Mouse (Mus musculus) MEL (cell line): ENCODE measurements at regions not wholly inside any gene's neighbourhood (a gene's known extent, or its start where the extent isn't known, plus 50 kb on each side); places are given as distances from the start of the nearest gene placed in this dataset.

Source experiments
- DNase-seq: peaks from one replicate; pipeline ENCODE4 v3.0.0; 2011; ENCODE audit warnings: low read depth, low spot score
- H3K27ac ChIP-seq: 2 replicates; pipeline ENCODE4 v1.5.1; 2012; ENCODE audit warnings: low read depth, mild to moderate bottlenecking, control low read depth, low read length, moderate library complexity; ENCODE audit not compliant: control insufficient read depth
- H3K27me3 ChIP-seq, 2 experiments: fragments of 150-350 bp in 1 of 2; sonication (generic) in 1 of 2; 2 replicates each; pipeline ENCODE4 v1.6.1; 2012; ENCODE audit warnings: low read length in 2 of 2, mild to moderate bottlenecking in 2 of 2, improper control_type of control experiment in 1 of 2, moderate library complexity in 1 of 2; ENCODE audit not compliant: insufficient read depth in 2 of 2, control insufficient read depth in 1 of 2
- H3K36me3 ChIP-seq, 2 experiments: 2 replicates each; pipeline ENCODE4 v1.6.1; 2012 to 2014; ENCODE audit warnings: low read length in 2 of 2, improper control_type of control experiment in 1 of 2, inconsistent platforms in 1 of 2, mild to moderate bottlenecking in 1 of 2; ENCODE audit not compliant: insufficient read depth in 2 of 2, control insufficient read depth in 1 of 2
- H3K4me1 ChIP-seq, 2 experiments: fragments of 150-350 bp in 1 of 2; sonication (generic) in 1 of 2; 2 replicates each; pipeline ENCODE4 v1.6.1; 2012; ENCODE audit warnings: low read length in 2 of 2, improper control_type of control experiment in 1 of 2, mild to moderate bottlenecking in 1 of 2; ENCODE audit not compliant: insufficient read depth in 2 of 2, control insufficient read depth in 1 of 2
- H3K4me3 ChIP-seq, 2 experiments: fragments of 150-350 bp in 1 of 2; sonication (generic) in 1 of 2; 2 replicates each; pipeline ENCODE4 v1.5.1; 2012; ENCODE audit warnings: low read depth in 2 of 2, low read length in 2 of 2, mild to moderate bottlenecking in 2 of 2, moderate library complexity in 2 of 2, control low read depth in 1 of 2, improper control_type of control experiment in 1 of 2; ENCODE audit not compliant: control insufficient read depth in 1 of 2, insufficient read depth in 1 of 2
- H3K79me2 ChIP-seq: 2 replicates; pipeline ENCODE4 v1.6.1; 2012; ENCODE audit warnings: mild to moderate bottlenecking, low read length, moderate library complexity; ENCODE audit not compliant: control insufficient read depth, poor library complexity, insufficient read depth
- H3K9ac ChIP-seq: 2 replicates; pipeline ENCODE4 v1.6.1; 2012; ENCODE audit warnings: low read depth, mild to moderate bottlenecking, control low read depth, low read length, moderate library complexity; ENCODE audit not compliant: control insufficient read depth, poor library complexity, severe bottlenecking
- H3K9me3 ChIP-seq: fragments of 150-350 bp; sonication (generic); replicated peaks from 2 replicates; pipeline ENCODE4 v1.6.1; 2012; ENCODE audit warnings: mild to moderate bottlenecking, low read length, improper control_type of control experiment, moderate library complexity; ENCODE audit not compliant: insufficient read depth
- CHD2 ChIP-seq: IDR thresholded peaks from 2 replicates; pipeline ENCODE4 v1.6.1; 2011; ENCODE audit warnings: low read length, improper control_type of control experiment
- CTCF ChIP-seq, 3 experiments: IDR thresholded peaks in 2 of 3; conservative IDR thresholded peaks in 1 of 3; 2 replicates each; pipeline ENCODE4 v1.5.1; 2011 to 2012; ENCODE audit warnings: low read length in 3 of 3, low read depth in 2 of 3, mild to moderate bottlenecking in 2 of 3, improper control_type of control experiment in 1 of 3, inconsistent platforms in 1 of 3, mixed read lengths in 1 of 3, moderate library complexity in 1 of 3; ENCODE audit not compliant: control insufficient read depth in 1 of 3, insufficient read depth in 1 of 3, poor library complexity in 1 of 3, severe bottlenecking in 1 of 3
- E2F4 ChIP-seq: IDR thresholded peaks from 2 replicates; pipeline ENCODE4 v1.6.1; 2011; ENCODE audit warnings: low read depth, low read length, improper control_type of control experiment, borderline replicate concordance
- ETS1 ChIP-seq: IDR thresholded peaks from 2 replicates; pipeline ENCODE4 v1.6.1; 2012; ENCODE audit warnings: low read depth, mild to moderate bottlenecking, inconsistent platforms, low read length, improper control_type of control experiment, moderate library complexity
- HCFC1 ChIP-seq: IDR thresholded peaks from 2 replicates; pipeline ENCODE4 v1.6.1; 2012; ENCODE audit warnings: low read depth, mild to moderate bottlenecking, inconsistent platforms, low read length, improper control_type of control experiment, moderate library complexity
- JUND ChIP-seq: IDR thresholded peaks from 2 replicates; pipeline ENCODE4 v1.6.1; 2011; ENCODE audit warnings: low read depth, mild to moderate bottlenecking, improper control_type of control experiment, low read length
- KAT2A ChIP-seq: conservative IDR thresholded peaks from 2 replicates; pipeline ENCODE4 v1.6.1; 2012; ENCODE audit warnings: low read depth, low read length, improper control_type of control experiment, inconsistent platforms
- MAFK ChIP-seq: IDR thresholded peaks from 2 replicates; pipeline ENCODE4 v1.6.1; 2011; ENCODE audit warnings: low read depth, mild to moderate bottlenecking, low read length, improper control_type of control experiment, borderline replicate concordance
- MEF2A ChIP-seq: IDR thresholded peaks from 2 replicates; pipeline ENCODE4 v1.6.1; 2014; ENCODE audit warnings: low read depth, mild to moderate bottlenecking, inconsistent platforms, low read length, improper control_type of control experiment; ENCODE audit not compliant: poor library complexity, insufficient replicate concordance, severe bottlenecking; ENCODE audit errors: extremely low read depth
- MYC ChIP-seq: IDR thresholded peaks from 2 replicates; pipeline ENCODE4 v1.6.1; 2011; ENCODE audit warnings: low read depth, mild to moderate bottlenecking, low read length, improper control_type of control experiment, moderate library complexity
- NELFE ChIP-seq: IDR thresholded peaks from 2 replicates; pipeline ENCODE4 v1.6.1; 2011; ENCODE audit warnings: low read depth, low read length, improper control_type of control experiment
- POLR2AphosphoS5 ChIP-seq: IDR thresholded peaks from 2 replicates; pipeline ENCODE4 v1.6.1; 2012; ENCODE audit warnings: low read depth, borderline replicate concordance, mild to moderate bottlenecking, inconsistent platforms, low read length, moderate library complexity, mixed read lengths
- RAD21 ChIP-seq: IDR thresholded peaks from 2 replicates; pipeline ENCODE4 v1.6.1; 2011; ENCODE audit warnings: mild to moderate bottlenecking, low read depth, low read length, improper control_type of control experiment
- RCOR1 ChIP-seq: IDR thresholded peaks from 2 replicates; pipeline ENCODE4 v1.6.1; 2012; ENCODE audit warnings: low read depth, mild to moderate bottlenecking, inconsistent platforms, low read length, improper control_type of control experiment
- SIN3A ChIP-seq: IDR thresholded peaks from 2 replicates; pipeline ENCODE4 v1.6.1; 2012; ENCODE audit warnings: low read length, improper control_type of control experiment, inconsistent platforms
- UBTF ChIP-seq: IDR thresholded peaks from 2 replicates; pipeline ENCODE4 v1.6.1; 2012; ENCODE audit warnings: low read depth, mild to moderate bottlenecking, inconsistent platforms, low read length, improper control_type of control experiment, moderate library complexity, borderline replicate concordance; ENCODE audit not compliant: insufficient read depth
- ZC3H11A ChIP-seq: IDR thresholded peaks from 2 replicates; pipeline ENCODE4 v1.6.1; 2012; ENCODE audit warnings: low read depth, mild to moderate bottlenecking, inconsistent platforms, low read length, improper control_type of control experiment
- ZKSCAN1 ChIP-seq: IDR thresholded peaks from 2 replicates; pipeline ENCODE4 v1.6.1; 2012; ENCODE audit warnings: low read depth, mild to moderate bottlenecking, inconsistent platforms, low read length, improper control_type of control experiment, moderate library complexity
- ZMIZ1 ChIP-seq: IDR thresholded peaks from 2 replicates; pipeline ENCODE4 v1.6.1; 2012; ENCODE audit warnings: low read depth, mild to moderate bottlenecking, inconsistent platforms, low read length, improper control_type of control experiment, moderate library complexity
- ZNF384 ChIP-seq: IDR thresholded peaks from 2 replicates; pipeline ENCODE4 v1.6.1; 2012; ENCODE audit warnings: low read depth, mild to moderate bottlenecking, inconsistent platforms, low read length, improper control_type of control experiment

GRCm38 (mm10) chr12:39036466-39037037, 257.4 kb downstream of the Etv1 start:
- Histone ChIP-seq H3K9me3 (no peaks in the 10 kb centered on the region), H3K36me3 (no peaks in the 10 kb centered on the region), H3K27me3 (no peaks in the 10 kb centered on the region), H3K4me1 (no peaks in the 10 kb centered on the region), H3K79me2 (no peaks in the 10 kb centered on the region), H3K9ac (no peak overlapping the region), H3K4me3 (no peak overlapping the region), H3K27ac (no peak overlapping the region)
- TF ChIP-seq RAD21 (no peak), ETS1 (no peak), MAFK (no peak), NELFE (no peak), ZKSCAN1 (no peak), UBTF (no peak), POLR2AphosphoS5 (no peak), MEF2A (no peak), ZMIZ1 (no peak), ZNF384 (no peak), CHD2 (no peak), RCOR1 (no peak)
- DNase-seq, result no peak

- H3K27me3 ChIP-seq, result no peaks in the 10 kb centered on the region
- DNase-seq, result no peak
- no peak for TF ChIP-seq SIN3A
- TF ChIP-seq MYC, result no peak
- TF ChIP-seq JUND, result no peak
- no peak for TF ChIP-seq KAT2A
- TF ChIP-seq E2F4, result no peak
- TF ChIP-seq ZC3H11A, result no peak
- no peak for TF ChIP-seq ZMIZ1
- no peak for TF ChIP-seq CTCF (IDR thresholded peaks at IDR 0.05 in 2 of 3, conservative IDR thresholded peaks at IDR 0.05 in 1 of 3; ENCODE audit: control insufficient read depth in 1 of 3, insufficient read depth in 1 of 3, low read depth in 2 of 3, low read length in 3 of 3, poor library complexity in 1 of 3, severe bottlenecking in 1 of 3)
- TF ChIP-seq HCFC1, result no peak
- H3K9ac ChIP-seq, result no peak overlapping the region
- H3K27ac ChIP-seq, result no peak overlapping the region
- H3K9me3 ChIP-seq, result no peaks in the 10 kb centered on the region
- no peaks in the 10 kb centered on the region for H3K36me3 ChIP-seq
- no peaks in the 10 kb centered on the region for H3K79me2 ChIP-seq
- no peaks in the 10 kb centered on the region for H3K4me1 ChIP-seq
- no peak overlapping the region for H3K4me3 ChIP-seq
Observed at GRCm38 (mm10) chr12:39038077-39038476, 258.9 kb downstream of the Etv1 start.
